Comparison of ENCODE assay signal across 29 mouse cellular contexts in genomic region chr14:45179606-45180005, GRCm38 (mm10). TPM values are rescaled to one million over a fixed set of nuclear protein-coding genes. Genes with fewer than 3 reads are reported as not detected.
DNase-seq lines count a peak whose midpoint lies in the region; ATAC-seq lines count a peak whose summit lies in the region.
"Had no signal": no experiment of that assay in that cellular context is flagged by ENCODE, and none has a peak within 500 bp of the region (broad histone marks: within the 10 kb centered on the region; RNA-seq: fewer than 3 reads in every experiment).

No protein-coding gene starts in this region.

- WGBS in hindbrain, embryonic 12.5 days, result 90% methylated on average over 2 of the region's 2 CpGs

- no peaks in the 10 kb centered on the region for H3K9me3 ChIP-seq in hindbrain, embryonic 12.5 days (replicated peaks)
- H3K9me3 ChIP-seq: embryonic facial prominence, embryonic 12.5 days; G1E; heart, embryonic 13.5 days; limb, embryonic 13.5 days; liver, embryonic 13.5 days; neural tube, embryonic 15.5 days had no signal

- H3K4me2 ChIP-seq in hindbrain, embryonic 12.5 days (replicated peaks), result no peak overlapping the region
- H3K4me2 ChIP-seq: embryonic facial prominence, embryonic 12.5 days; heart, embryonic 13.5 days; limb, embryonic 13.5 days; liver, embryonic 13.5 days; neural tube, embryonic 15.5 days had no signal

- no peak overlapping the region for H3K27ac ChIP-seq in hindbrain, embryonic 12.5 days
- H3K27ac ChIP-seq: embryonic facial prominence, embryonic 12.5 days; heart, adult 2 months; heart, embryonic 13.5 days; hindbrain, postnatal 0 days; limb, embryonic 13.5 days; liver, embryonic 13.5 days; neural tube, embryonic 15.5 days had no signal

- no peaks in the 10 kb centered on the region for H3K27me3 ChIP-seq in hindbrain, embryonic 12.5 days
- H3K27me3 ChIP-seq: embryonic facial prominence, embryonic 12.5 days; heart, embryonic 13.5 days; limb, embryonic 13.5 days; liver, embryonic 13.5 days; neural tube, embryonic 15.5 days had no signal

- peaks cover 10% of the 10 kb centered on the region; the same call in 1 of the 2 replicates for H3K36me3 ChIP-seq in hindbrain, embryonic 12.5 days
- H3K36me3 ChIP-seq: embryonic facial prominence, embryonic 12.5 days; G1E; heart, embryonic 13.5 days; limb, embryonic 13.5 days; liver, embryonic 13.5 days had no signal

- no peak overlapping the region for H3K9ac ChIP-seq in hindbrain, embryonic 12.5 days
- H3K9ac ChIP-seq: embryonic facial prominence, embryonic 12.5 days; heart, embryonic 13.5 days; limb, embryonic 13.5 days; liver, embryonic 13.5 days; neural tube, embryonic 15.5 days had no signal

- DNase-seq in lung, postnatal 36 days, result peak; percentile 9
- no peak for DNase-seq in lung, postnatal 10 days
- no peak for DNase-seq in urinary bladder, postnatal 14 days (ENCODE audit: low spot score)
- DNase-seq: adrenal gland, adult 8-10 months; cerebellum, adult 8-10 months; cerebellum, postnatal 36 days; embryo, embryonic 11 days; gastrocnemius, postnatal 25 days; heart, adult 2 months; heart, postnatal 10 days; kidney, adult 11 months; kidney, postnatal 14 days; liver, embryonic 13.5 days; lung, adult 18-20 months; lung, postnatal 14 days; midbrain, embryonic 14.5 days; retina, postnatal 1 day; right cerebral cortex, postnatal 14 days; thymus, postnatal 36 days had no signal

- 0 out of 2 replicates have a peak, but pooled peaks cover 2% of the 10 kb centered on the region for H3K4me1 ChIP-seq in hindbrain, embryonic 12.5 days
- H3K4me1 ChIP-seq: liver, embryonic 13.5 days had no signal

- H3K4me3 ChIP-seq in hindbrain, embryonic 12.5 days, result no peak overlapping the region
- H3K4me3 ChIP-seq: embryonic facial prominence, embryonic 12.5 days; heart, adult 2 months; heart, embryonic 13.5 days; limb, embryonic 13.5 days; liver, embryonic 13.5 days; neural tube, embryonic 15.5 days had no signal

- ATAC-seq in hematopoietic stem cell, adult 5-6 weeks (replicated peaks in 1 of 2; ENCODE audit: insufficient read depth in 1 of 2, low FRiP score in 2 of 2, low TSS enrichment in 1 of 2, low read depth in 1 of 2, poor library complexity in 2 of 2, severe bottlenecking in 2 of 2), result peak; percentile 17 to 36; a peak in 3 of 4 replicates
- peak; percentile 86 for ATAC-seq in megakaryocyte progenitor cell, adult 5-6 weeks (replicated peaks; ENCODE audit: poor library complexity)
- ATAC-seq in hindbrain, embryonic 12.5 days (ENCODE audit: low FRiP score), result no peak
- ATAC-seq: forebrain, embryonic 14.5 days; hindbrain, postnatal 0 days had no signal

RNA-seq across cellular contexts. Expression of gene Gpr137c, which starts 39.9 kb away (rescaled TPM):
- total RNA-seq in hematopoietic stem cell, adult 5-6 weeks (2017), result 0.79 and 9.3 TPM in 2 replicates
- total RNA-seq in megakaryocyte progenitor cell, adult 5-6 weeks (2015), result 1.5 and 2.2 TPM in 2 replicates
- 1.7 and 2.3 TPM in 2 replicates for total RNA-seq in megakaryocyte progenitor cell, adult 5-6 weeks (2017)
- polyA plus RNA-seq in hindbrain, embryonic 12.5 days (2016; fragmentation: Nextera tagmentation; extraction: Ambion mirVana), result 11.7 and 12.1 TPM in 2 replicates
- polyA plus RNA-seq: G1E had no signal

RNA-seq across cellular contexts. Expression of gene Txndc16, which starts 40.5 kb away (rescaled TPM):
- total RNA-seq in hematopoietic stem cell, adult 5-6 weeks (2017), result 17.8 and 28.7 TPM in 2 replicates
- total RNA-seq in megakaryocyte progenitor cell, adult 5-6 weeks (2015), result 8.1 and 11.1 TPM in 2 replicates
- total RNA-seq in megakaryocyte progenitor cell, adult 5-6 weeks (2017), result 11.2 and 14.2 TPM in 2 replicates
- 31.8 and 33.0 TPM in 2 replicates for polyA plus RNA-seq in hindbrain, embryonic 12.5 days (2016; fragmentation: Nextera tagmentation; extraction: Ambion mirVana)
